ENCODE assay signal across 15 mouse cellular contexts in genomic region chrX:143051921-143052320, GRCm38 (mm10). TPM values are rescaled to one million over a fixed set of nuclear protein-coding genes. Genes with fewer than 3 reads are reported as not detected.
"Had no signal": no experiment of that assay in that cellular context is flagged by ENCODE, and none has a peak within 500 bp of the region (broad histone marks: within the 10 kb centered on the region; RNA-seq: fewer than 3 reads in every experiment).

No protein-coding gene starts in this region.

- DNase-seq: gastrocnemius, adult 2 months; gastrocnemius, postnatal 10 days; gastrocnemius, postnatal 25 days; heart, adult 2 months; layer of hippocampus, adult 9-11 months had no signal

- H3K27me3 ChIP-seq: heart, embryonic 15.5 days; hindbrain, embryonic 15.5 days had no signal

- ATAC-seq: hindbrain, postnatal 0 days; intestine, embryonic 16.5 days had no signal

- H3K36me3 ChIP-seq: heart, embryonic 13.5 days; heart, embryonic 15.5 days; hindbrain, embryonic 13.5 days; hindbrain, embryonic 15.5 days; kidney, embryonic 15.5 days; limb, embryonic 10.5 days; limb, embryonic 12.5 days had no signal

RNA-seq across cellular contexts. Expression of gene Rtl9, which starts 47.5 kb away (rescaled TPM):
- total RNA-seq: hematopoietic stem cell, adult 5-6 weeks had no signal
